Mouse (Mus musculus): ENCODE results near the gene Ctso. TPM values are rescaled to one million over a fixed set of nuclear protein-coding genes. Genes with fewer than 3 reads are reported as not detected.

Ctso gene
- polyA plus RNA-seq, 1 experiment from 2014 or later = 10.9 TPM

DNA sequence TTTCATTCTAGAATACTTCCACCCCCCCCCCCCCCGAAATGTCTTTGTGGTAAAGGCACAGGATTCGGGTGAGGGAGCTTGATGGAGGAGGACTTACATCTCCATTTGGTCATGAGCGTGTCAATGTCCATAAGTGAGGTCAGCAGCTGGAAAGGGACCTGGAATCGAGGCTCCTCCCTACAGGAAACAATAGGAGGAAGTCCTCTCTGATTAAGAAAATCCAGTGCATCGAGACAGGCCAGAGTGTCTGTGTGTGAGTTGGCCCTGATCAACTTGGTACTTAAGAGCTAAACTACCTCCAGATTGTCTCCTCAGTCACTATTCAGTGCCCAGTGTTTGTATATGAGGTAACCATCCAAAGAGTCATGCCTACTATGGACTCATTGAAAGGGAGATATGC, 28.9 kb downstream of the Ctso start:
- Histone ChIP-seq H3K9ac (replicated peaks) (no peak overlapping the region), H3K4me1 (replicated peaks) (no peaks in the 10 kb centered on the region), H3K27me3 (no peaks in the 10 kb centered on the region), H3K4me3 (replicated peaks) (no peak overlapping the region), H3K27ac (no peak overlapping the region), H3K9me3 (no peaks in the 10 kb centered on the region), H3K36me3 (no peaks in the 10 kb centered on the region), H3K4me2 (no peak overlapping the region)
- no peak for ATAC-seq (ENCODE audit: insufficient number of reproducible peaks, insufficient read depth, low FRiP score, low TSS enrichment, low read depth)
- 86% methylated on average over 5 of the region's 5 CpGs for WGBS

DNA sequence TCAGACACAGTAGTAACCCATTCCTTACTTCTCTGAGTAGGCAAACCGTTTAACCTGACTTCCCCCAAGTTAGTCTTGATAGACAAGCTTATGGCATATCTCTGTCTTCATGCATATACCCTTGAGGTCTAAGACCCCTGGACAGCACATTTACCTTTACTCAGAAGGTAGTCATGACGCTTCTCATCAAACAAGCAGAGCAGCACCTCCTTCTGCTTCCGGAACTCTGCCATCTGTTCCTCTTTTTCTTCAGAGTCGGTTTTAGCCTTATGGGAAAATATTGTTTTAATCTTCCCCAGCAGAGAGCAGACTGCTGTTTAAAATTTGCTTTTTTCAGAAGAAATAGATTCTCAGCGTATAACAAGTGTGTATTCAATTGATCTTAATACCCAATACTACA, 31.4 kb downstream of the Ctso start:
- Histone ChIP-seq H3K9me3 (no peaks in the 10 kb centered on the region), H3K27ac (no peak overlapping the region), H3K4me2 (no peak overlapping the region), H3K4me1 (replicated peaks) (no peaks in the 10 kb centered on the region), H3K9ac (replicated peaks) (no peak overlapping the region), H3K4me3 (replicated peaks) (no peak overlapping the region), H3K27me3 (no peaks in the 10 kb centered on the region), H3K36me3 (no peaks in the 10 kb centered on the region)
- 76% methylated on average over 5 of the region's 5 CpGs for WGBS
- ATAC-seq (ENCODE audit: insufficient number of reproducible peaks, insufficient read depth, low FRiP score, low TSS enrichment, low read depth) = no peak

DNA sequence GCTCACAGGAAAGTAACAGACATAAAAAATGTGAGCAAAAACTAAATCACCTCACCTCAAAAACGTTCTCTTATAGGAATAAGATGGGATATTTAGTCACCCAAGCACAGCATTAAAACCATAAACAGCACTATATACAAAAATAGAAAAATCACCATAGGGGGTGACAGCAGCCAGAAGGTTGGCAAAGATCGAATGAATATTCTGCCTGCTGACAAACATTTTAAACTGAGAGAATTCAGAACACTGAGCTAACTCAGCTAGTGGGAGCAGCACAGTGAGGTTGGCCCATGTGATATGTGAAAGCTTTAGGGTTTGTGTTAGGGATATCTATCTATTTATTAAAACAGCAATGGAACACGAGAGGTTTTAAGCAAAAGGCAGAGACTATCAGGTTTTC, 32.2 kb downstream of the Ctso start:
- WGBS = 69% methylated on average over 3 of the region's 3 CpGs
- no peaks in the 10 kb centered on the region for H3K4me1 ChIP-seq (replicated peaks)
- H3K9me3 ChIP-seq = no peaks in the 10 kb centered on the region
- H3K27ac ChIP-seq = no peak overlapping the region
- no peaks in the 10 kb centered on the region for H3K27me3 ChIP-seq
- no peak overlapping the region for H3K9ac ChIP-seq (replicated peaks)
- no peak overlapping the region for H3K4me2 ChIP-seq
- H3K4me3 ChIP-seq (replicated peaks) = no peak overlapping the region
- ATAC-seq (ENCODE audit: insufficient number of reproducible peaks, insufficient read depth, low FRiP score, low TSS enrichment, low read depth) = no peak
- H3K36me3 ChIP-seq = no peaks in the 10 kb centered on the region

DNA sequence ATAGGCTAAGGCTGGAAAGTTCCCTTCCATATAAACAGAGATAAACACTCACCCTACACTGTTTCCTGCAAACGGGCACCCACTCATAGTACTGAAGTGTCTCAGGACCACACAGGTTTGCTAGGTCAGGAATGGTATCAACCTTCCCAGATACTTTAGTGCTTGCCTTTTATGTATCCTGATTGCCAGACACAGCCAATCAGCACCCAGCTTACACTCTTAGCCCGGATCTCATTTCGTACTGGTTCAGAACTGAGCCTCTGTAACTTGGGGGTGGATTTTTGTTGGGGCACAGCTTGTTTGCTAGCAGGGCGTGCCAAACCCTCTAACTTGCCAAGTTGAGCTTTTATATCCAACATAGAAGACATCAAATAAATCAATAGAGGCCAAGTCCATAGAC, 43.2 kb downstream of the Ctso start:
- Histone ChIP-seq H3K9me3 (no peaks in the 10 kb centered on the region), H3K4me2 (no peak overlapping the region), H3K4me1 (replicated peaks) (0 out of 2 replicates have a peak, but pooled peaks cover 3% of the 10 kb centered on the region), H3K27ac (no peak overlapping the region), H3K27me3 (no peaks in the 10 kb centered on the region), H3K36me3 (no peaks in the 10 kb centered on the region), H3K9ac (replicated peaks) (no peak overlapping the region), H3K4me3 (replicated peaks) (no peak overlapping the region)
- 40% methylated on average over 4 of the region's 4 CpGs for whole genome bisulfite sequencing
- ATAC-seq (ENCODE audit: insufficient number of reproducible peaks, insufficient read depth, low FRiP score, low TSS enrichment, low read depth) = no peak

DNA sequence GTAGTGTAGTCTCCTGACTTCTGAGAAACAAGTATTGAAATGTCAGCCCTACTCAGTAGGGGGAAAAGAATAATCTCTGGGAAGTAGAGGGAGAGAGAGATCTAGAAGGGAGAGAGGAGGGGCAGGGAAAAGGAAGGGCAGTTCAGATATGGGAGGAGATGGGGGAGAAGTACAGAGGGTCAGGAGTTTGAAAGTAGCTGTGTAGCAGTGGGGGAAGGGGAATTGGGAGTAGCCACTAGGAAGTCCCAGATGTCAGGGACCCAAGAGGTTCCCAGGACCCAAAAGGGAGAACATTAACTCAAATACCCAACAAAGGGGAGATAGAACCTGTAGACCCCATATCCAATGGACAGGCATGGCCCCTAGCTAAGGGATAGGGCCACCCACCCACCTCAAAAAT, 43.7 kb downstream of the Ctso start, which contains the start of gene Tdo2:
TSS of gene Tdo2 (minus strand) at position 101 of the 400 bp plus-strand sequence.
- Histone ChIP-seq H3K4me1 (replicated peaks) (0 out of 2 replicates have a peak, but pooled peaks cover 3% of the 10 kb centered on the region), H3K9me3 (no peaks in the 10 kb centered on the region), H3K4me3 (replicated peaks) (no peak within 1 kb of the TSS), H3K27ac (no peak within 1 kb of the TSS), H3K4me2 (no peak within 1 kb of the TSS), H3K36me3 (no peaks in the 10 kb centered on the region), H3K27me3 (no peaks in the 10 kb centered on the region), H3K9ac (replicated peaks) (no peak within 1 kb of the TSS)
- ATAC-seq (ENCODE audit: insufficient number of reproducible peaks, insufficient read depth, low FRiP score, low TSS enrichment, low read depth) = no peak

DNA sequence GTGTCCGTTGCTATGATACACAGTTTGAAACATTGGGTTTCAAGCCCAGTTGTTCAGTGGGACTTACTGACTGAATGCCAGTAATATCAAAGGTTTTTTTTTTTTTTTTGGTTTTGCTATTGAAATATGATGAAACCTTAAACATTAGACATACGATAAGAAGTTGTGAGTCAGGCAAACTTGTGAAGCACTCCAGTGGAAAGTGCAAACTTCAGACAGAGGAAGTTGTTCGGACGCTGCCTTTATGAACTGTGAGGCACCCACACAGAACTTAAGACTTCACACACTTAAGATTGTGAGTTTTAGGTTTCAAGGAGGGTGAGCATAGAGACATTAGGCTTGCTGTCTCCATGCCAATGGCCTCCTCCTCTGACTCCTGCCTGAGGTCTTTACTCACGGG, 49.2 kb downstream of the Ctso start:
- H3K4me1 ChIP-seq (replicated peaks) = no peaks in the 10 kb centered on the region
- no peak overlapping the region for H3K27ac ChIP-seq
- H3K27me3 ChIP-seq = no peaks in the 10 kb centered on the region
- H3K9ac ChIP-seq (replicated peaks) = no peak overlapping the region
- H3K36me3 ChIP-seq = no peaks in the 10 kb centered on the region
- H3K4me2 ChIP-seq = no peak overlapping the region
- no peak for ATAC-seq (ENCODE audit: insufficient number of reproducible peaks, insufficient read depth, low FRiP score, low TSS enrichment, low read depth)
- no peaks in the 10 kb centered on the region for H3K9me3 ChIP-seq
- no peak overlapping the region for H3K4me3 ChIP-seq (replicated peaks)
- 83% methylated on average over 5 of the region's 5 CpGs for WGBS

DNA sequence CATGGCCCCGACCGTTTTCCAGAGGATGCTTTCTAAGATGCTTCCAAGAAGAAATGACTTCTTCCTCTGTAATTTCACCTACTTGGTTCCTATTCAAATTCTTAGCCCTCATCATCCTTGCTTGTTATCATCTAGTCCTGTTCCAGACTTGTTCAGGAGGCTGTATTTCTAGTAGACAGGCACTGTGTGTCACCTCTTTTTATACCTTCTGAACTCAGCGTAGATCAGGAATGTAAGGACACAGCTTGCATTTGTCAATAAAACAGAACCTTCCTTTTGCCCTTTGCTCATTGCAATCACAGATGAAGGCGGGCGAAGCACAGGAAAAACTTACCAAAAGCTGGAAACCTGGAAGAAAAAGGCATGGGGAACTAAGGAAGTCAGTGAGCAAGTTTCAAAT, 49.6 kb downstream of the Ctso start, which contains the start of gene Asic5:
TSS of gene Asic5 (plus strand) at position 301 of the 400 bp plus-strand sequence.
- H3K4me3 ChIP-seq (replicated peaks) = no peak within 1 kb of the TSS
- no peaks in the 10 kb centered on the region for H3K9me3 ChIP-seq
- no peak for ATAC-seq (ENCODE audit: insufficient number of reproducible peaks, insufficient read depth, low FRiP score, low TSS enrichment, low read depth)
- WGBS = 82% methylated on average over 5 of the region's 5 CpGs
- H3K9ac ChIP-seq (replicated peaks) = no peak within 1 kb of the TSS
- no peaks in the 10 kb centered on the region for H3K4me1 ChIP-seq (replicated peaks)
- H3K36me3 ChIP-seq = no peaks in the 10 kb centered on the region
- no peak within 1 kb of the TSS for H3K4me2 ChIP-seq
- H3K27ac ChIP-seq = no peak within 1 kb of the TSS
- H3K27me3 ChIP-seq = no peaks in the 10 kb centered on the region

DNA sequence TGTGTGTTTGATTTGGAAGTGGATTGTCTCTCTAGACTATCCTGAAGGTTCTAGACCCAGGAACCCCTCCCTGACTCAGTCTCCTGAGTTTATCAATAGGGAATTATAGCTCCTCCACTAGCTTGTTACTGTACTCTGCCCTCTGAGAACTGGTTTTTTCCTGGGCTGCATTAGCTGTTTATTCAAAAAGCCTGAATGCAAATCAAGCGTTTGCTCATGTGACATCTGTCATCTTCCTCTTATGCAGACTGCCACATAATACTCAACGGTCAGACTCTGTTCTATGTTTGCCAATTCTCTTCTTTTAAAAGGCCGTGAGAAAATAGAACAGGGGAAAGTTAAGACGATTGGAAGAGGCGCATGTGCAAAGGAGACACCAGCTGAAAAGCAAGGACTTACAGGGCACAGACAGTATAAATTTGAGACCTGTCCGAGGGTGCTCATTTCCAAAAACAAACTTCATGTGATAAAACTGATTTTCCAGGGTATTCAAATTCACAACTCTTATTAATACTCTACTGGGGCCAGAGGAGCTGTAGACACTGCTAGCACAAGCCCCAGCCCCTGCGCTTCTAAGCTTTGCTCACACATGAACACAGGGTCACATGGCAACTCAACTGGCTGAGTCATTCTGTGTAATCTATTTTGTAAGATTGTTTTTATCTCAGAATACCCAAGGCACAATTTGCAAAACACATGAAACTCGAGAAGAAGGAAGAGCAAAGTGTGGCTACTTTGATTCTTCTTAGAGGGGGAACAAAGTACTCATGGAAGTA, 50.9 kb downstream of the Ctso start:
- H3K36me3 ChIP-seq = no peaks in the 10 kb centered on the region
- no peak for ATAC-seq (ENCODE audit: insufficient number of reproducible peaks, insufficient read depth, low FRiP score, low TSS enrichment, low read depth)
- H3K9ac ChIP-seq (replicated peaks) = no peak overlapping the region
- WGBS = 88% methylated on average over 8 of the region's 8 CpGs
- no peaks in the 10 kb centered on the region for H3K9me3 ChIP-seq
- H3K27ac ChIP-seq = no peak overlapping the region
- H3K4me2 ChIP-seq = no peak overlapping the region
- no peaks in the 10 kb centered on the region for H3K27me3 ChIP-seq
- no peaks in the 10 kb centered on the region for H3K4me1 ChIP-seq (replicated peaks)
- no peak overlapping the region for H3K4me3 ChIP-seq (replicated peaks)

DNA sequence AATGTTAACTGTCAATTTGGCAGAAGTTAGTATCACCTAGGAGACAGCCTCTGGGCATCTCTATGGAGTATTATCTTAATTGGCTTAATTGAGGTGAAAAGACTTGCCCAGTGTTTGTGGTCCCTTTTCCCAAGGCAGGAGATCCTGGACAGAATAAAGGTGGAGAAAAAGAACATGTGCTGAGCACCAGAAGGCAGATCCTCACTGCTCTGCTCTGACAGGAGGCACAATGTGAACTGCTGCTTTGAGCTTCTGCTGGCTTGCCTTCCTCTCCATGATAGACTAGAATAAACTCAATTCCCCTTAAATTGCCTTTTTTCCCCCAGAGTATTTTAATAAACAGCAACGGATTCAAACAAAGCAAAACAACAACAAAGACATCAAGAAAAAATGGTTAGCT, 52.7 kb downstream of the Ctso start:
- no peak overlapping the region for H3K4me3 ChIP-seq (replicated peaks)
- no peak overlapping the region for H3K27ac ChIP-seq
- no peak for ATAC-seq (ENCODE audit: insufficient number of reproducible peaks, insufficient read depth, low FRiP score, low TSS enrichment, low read depth)
- no peaks in the 10 kb centered on the region for H3K36me3 ChIP-seq
- H3K4me1 ChIP-seq (replicated peaks) = no peaks in the 10 kb centered on the region
- no peaks in the 10 kb centered on the region for H3K27me3 ChIP-seq
- 69% methylated on average over 1 of the region's 1 CpGs for WGBS
- no peak overlapping the region for H3K4me2 ChIP-seq
- no peak overlapping the region for H3K9ac ChIP-seq (replicated peaks)
- no peaks in the 10 kb centered on the region for H3K9me3 ChIP-seq

DNA sequence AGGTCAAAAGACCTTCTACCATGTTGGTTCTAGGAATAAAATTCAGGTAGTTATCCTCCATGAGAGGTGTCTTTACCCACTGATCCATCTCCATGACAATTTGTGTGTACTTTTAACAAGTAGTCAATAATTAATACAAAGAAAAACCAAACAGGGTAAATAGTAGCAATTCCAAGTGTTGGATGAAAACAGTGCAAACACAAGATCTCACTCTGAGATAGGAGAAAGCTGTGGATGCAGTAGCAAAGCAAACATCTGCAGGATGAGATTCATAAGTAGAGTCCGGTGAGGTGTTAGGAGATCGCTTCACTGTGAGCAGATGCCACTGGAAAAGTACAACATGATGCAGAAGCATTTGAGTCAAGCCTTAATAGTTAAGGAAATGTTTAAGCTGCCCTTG, 53.7 kb downstream of the Ctso start:
- no peak overlapping the region for H3K4me3 ChIP-seq (replicated peaks)
- no peak overlapping the region for H3K27ac ChIP-seq
- ATAC-seq (ENCODE audit: insufficient number of reproducible peaks, insufficient read depth, low FRiP score, low TSS enrichment, low read depth) = no peak
- no peaks in the 10 kb centered on the region for H3K36me3 ChIP-seq
- no peaks in the 10 kb centered on the region for H3K27me3 ChIP-seq
- no peak overlapping the region for H3K9ac ChIP-seq (replicated peaks)
- no peaks in the 10 kb centered on the region for H3K4me1 ChIP-seq (replicated peaks)
- H3K9me3 ChIP-seq = no peaks in the 10 kb centered on the region
- H3K4me2 ChIP-seq = no peak overlapping the region
- WGBS = 89% methylated on average over 2 of the region's 2 CpGs

DNA sequence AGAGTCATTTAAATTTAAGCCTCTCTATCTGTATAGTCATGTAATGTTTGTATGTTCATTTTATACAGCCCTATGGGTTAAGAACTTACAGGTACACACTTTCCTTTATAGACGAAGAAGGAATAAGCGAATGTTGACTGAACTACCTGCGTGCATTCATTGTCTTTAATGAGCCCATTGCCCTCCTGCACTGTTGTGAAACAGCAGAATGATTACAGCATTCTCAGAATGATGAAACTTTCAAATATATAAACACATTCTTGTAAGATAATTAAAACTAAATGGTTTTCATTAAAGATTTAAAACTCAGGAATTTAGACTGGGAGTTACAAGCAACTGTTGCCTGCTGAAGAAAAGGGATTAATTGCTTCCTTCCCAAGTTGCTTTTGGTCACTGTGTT, 55.2 kb downstream of the Ctso start:
- no peaks in the 10 kb centered on the region for H3K4me1 ChIP-seq (replicated peaks)
- no peak overlapping the region for H3K9ac ChIP-seq (replicated peaks)
- H3K4me2 ChIP-seq = no peak overlapping the region
- no peaks in the 10 kb centered on the region for H3K9me3 ChIP-seq
- H3K27me3 ChIP-seq = no peaks in the 10 kb centered on the region
- 74% methylated on average over 3 of the region's 3 CpGs for whole genome bisulfite sequencing
- no peak overlapping the region for H3K4me3 ChIP-seq (replicated peaks)
- ATAC-seq (ENCODE audit: insufficient number of reproducible peaks, insufficient read depth, low FRiP score, low TSS enrichment, low read depth) = no peak
- H3K27ac ChIP-seq = no peak overlapping the region
- no peaks in the 10 kb centered on the region for H3K36me3 ChIP-seq

DNA sequence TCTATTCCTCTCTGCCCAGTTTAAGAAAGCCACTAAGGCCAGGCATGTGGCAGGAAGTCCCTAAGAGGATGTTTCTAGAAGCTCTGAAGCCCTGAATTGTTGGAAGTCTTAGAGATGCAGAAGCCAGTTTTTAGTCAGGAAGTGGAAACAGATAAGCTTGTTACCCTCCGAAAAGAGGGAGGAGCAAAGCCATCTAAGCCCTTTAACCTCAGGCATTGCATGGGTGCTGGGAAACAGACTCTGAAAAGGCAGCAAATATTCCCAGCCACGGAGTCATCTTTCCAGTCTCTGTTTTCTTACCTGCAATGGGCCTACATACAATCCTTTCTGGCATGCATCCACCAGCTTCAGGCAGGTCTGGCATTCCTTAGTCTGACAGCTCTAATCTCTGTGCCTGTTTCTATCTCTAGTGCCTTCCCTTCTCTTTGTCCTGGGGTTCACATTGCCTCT, 57.3 kb downstream of the Ctso start:
- WGBS = 45% methylated on average over 2 of the region's 2 CpGs
- no peak overlapping the region for H3K4me2 ChIP-seq

More for the DNA sequence above, 57.3 kb downstream of the Ctso start:
- no peak for ATAC-seq (ENCODE audit: insufficient number of reproducible peaks, insufficient read depth, low FRiP score, low TSS enrichment, low read depth)
- no peaks in the 10 kb centered on the region for H3K4me1 ChIP-seq (replicated peaks)
- no peak overlapping the region for H3K27ac ChIP-seq
- no peaks in the 10 kb centered on the region for H3K9me3 ChIP-seq
- no peak overlapping the region for H3K4me3 ChIP-seq (replicated peaks)
- no peak overlapping the region for H3K9ac ChIP-seq (replicated peaks)
- no peaks in the 10 kb centered on the region for H3K36me3 ChIP-seq
- no peaks in the 10 kb centered on the region for H3K27me3 ChIP-seq
